Mouse (Mus musculus) left cerebral cortex, adult 9 months (tissue): Measurements from ENCODE around the gene Dctn1.

Experiments
- DNase-seq, 2 experiments: peaks; one replicate each; pipeline ENCODE4 v3.0.0; 2022; ENCODE audit warnings: low spot score in 2 of 2

Dctn1 gene

GRCm38 (mm10) chr6:83219814-83220213 lies 54.1 kb downstream of the Dctn1 start, which contains the start of gene Slc4a5:
Slc4a5 (plus strand) TSS chr6:83219828.
- DNase-seq, result no peak

DNA sequence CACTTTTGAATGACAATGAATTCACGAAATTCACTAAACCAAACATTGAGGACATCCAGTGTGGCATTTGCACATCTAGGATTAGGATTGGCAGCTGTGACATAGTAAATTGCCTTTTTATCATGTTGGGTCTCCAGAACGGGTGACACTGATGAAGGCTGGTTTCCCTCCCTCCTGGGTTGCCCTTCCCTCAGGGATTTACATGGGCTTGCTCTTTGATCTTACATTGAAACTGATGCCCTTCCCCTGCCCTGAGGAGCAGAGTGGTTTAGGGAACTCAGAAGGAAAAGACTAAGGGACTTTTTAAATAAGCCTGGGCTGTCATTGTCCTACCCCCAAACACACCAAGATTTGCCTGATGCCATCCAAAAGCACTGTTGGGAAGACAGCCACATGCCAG lies 65.8 kb downstream of the Dctn1 start:
- DNase-seq, result no peak

DNA sequence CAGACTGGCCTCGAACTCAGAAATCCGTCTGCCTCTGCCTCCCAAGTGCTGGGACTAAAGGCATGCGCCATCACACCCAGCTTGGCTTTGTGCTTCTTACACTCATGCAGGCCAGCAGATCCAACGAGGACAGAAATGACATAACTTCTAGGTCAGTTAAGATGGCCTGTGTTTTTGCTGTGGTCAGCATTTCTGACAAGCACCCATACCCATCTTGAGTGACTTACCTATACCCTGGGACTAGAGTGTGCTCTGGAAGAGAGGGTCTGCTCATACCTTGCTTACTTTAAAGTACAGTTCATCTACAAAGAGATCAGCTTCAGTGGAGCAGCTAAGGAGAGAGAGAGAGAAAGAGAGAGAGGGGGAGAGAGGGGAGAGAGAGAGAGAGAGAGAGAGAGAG lies 67.6 kb downstream of the Dctn1 start:
- DNase-seq, result no peak

DNA sequence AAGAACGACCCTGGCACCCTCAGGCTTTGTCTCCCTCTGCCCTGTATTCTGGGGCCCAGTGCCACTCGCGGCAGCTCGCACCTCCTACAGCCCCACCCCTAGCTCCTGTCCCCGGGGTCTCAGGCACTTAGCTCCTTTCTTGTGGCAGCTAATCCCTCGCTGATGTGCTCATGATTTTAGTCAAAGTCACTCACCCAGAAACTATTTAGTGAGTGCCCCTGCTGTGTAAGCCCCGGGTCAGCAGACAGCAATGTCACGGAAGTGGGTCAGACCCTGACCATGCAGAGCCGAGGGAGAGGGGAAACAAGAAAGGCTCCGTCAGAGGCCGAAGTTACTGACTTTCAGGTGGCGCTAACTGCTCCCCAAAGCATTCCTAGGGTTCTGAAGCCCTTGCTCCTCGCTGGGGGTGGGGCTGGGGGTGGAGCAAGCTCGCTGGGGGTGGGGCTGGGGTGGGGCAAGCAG lies 68.6 kb downstream of the Dctn1 start:
- no peak for DNase-seq

GRCm38 (mm10) chr6:83237123-83237522 lies 71.4 kb downstream of the Dctn1 start:
- DNase-seq, result no peak

- no peak for DNase-seq
These were observed 78.8 kb downstream of the Dctn1 start for GRCm38 (mm10) chr6:83244422-83245061.

- DNase-seq, result peak in 1 of 2 experiments; percentile 48
These were observed 79.4 kb downstream of the Dctn1 start for GRCm38 (mm10) chr6:83245134-83245533.

- no peak for DNase-seq
These were observed 80.3 kb downstream of the Dctn1 start for GRCm38 (mm10) chr6:83245997-83246396.

DNA sequence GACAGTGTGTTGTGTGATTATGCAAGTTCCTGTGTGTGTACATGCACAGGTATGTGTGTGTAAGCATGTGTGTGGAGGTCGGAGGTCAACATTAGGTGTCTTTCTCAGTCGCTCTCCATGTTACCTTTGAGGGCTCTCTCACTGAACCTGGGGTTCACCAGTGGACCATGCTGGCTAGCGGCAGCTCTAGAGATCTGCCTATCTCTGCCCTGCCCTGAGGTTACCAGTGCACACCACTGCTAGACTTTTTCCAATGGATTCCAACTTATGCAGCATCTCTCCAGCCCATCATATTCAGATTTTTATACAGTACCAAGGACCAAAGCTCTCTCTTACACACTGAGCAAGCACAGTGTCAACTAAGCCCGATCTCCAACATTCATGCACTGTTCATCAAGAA lies 81.0 kb downstream of the Dctn1 start:
- no peak for DNase-seq

GRCm38 (mm10) chr6:83247153-83247552 lies 81.4 kb downstream of the Dctn1 start:
- DNase-seq, result no peak
